Mouse (Mus musculus) 416B (cell line): ENCODE measurements around the gene Nav1.

Experiments used
- DNase-seq: peaks from one replicate; pipeline ENCODE4 v3.0.0; 2011; ENCODE audit warnings: low read depth

Nav1 gene

DNA sequence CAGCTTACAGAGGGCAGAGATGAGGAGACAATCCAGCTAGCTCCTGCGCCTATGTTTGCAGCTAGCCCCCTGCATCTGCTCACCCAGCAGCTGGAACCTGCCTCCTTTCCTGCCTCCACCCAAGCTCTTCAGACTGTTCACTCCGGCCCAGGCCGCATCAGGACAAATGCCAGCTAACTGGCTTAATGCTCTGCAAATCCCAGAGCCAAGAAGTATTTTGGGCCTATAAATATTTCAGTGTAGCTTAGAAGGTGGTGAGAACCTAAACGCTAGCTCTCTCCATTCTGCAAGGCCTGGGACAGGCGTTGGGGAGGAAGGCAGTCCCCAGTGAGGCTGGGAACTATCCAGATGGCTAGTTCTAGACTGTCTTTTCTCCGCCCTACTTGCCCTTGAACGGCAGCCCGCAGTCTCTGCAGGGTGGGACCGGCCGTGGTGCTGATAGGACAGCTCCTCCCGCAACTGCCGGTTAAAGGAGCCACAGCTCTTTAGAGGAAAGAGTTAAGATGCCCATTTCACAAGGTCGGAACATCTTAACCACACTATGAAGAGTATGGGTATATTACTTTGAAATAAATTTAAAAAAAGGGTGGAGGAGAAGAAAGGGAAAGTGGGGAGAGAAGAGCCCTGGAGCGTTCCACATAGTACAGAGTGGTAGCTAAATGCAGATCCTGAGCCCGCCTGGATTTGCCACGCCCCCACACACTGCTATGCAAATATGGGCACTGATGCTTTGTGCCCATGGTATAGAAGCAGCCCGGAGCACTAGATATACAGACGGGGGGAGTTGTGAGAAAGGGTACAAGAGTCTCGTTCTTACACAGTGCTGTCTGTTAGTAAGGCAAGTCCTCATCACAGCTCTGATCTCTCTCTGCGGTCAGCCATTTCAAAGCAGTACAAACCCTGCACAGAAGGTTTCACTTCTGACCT is 8.9 kb upstream of the Nav1 start:
- DNase-seq, result no peak

- DNase-seq, result no peak
Measured at GRCm38 (mm10) chr1:135609621-135610020, 2.5 kb upstream of the Nav1 start.

DNA sequence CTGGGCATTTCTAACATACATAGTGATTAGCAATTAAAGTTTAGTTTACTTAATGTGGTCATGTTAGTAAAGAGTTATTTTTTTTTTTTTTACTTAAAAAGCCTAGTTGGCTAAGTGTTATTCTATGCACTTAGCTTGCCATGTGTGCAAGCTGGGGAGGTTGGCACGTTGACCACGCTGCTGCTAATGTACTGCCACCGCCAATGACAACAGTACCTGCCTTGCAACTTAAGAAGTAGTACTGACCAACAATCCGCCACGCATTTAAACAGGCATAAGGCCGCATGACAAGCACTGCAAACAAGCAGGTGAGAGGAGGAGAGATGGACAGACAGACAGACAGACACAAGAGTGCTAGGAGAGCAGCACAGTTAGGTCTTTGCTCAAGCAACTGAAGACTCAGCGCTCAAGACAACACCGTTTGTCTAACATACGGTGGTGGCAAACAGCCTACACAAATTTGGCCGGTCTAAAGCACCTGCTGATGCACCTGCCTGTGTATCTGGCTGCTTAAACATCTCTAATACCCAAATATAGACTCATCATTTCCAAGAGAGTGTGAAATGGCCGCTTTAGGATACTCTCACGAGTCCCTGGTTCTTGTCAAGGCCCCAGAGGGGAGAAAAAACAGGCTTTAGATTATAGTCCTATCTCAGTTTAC is 610 bp downstream of the Nav1 start:
- no peak for DNase-seq

GRCm38 (mm10) chr1:135605530-135605929 is 1.6 kb downstream of the Nav1 start:
- no peak for DNase-seq

- no peak for DNase-seq
Measured at GRCm38 (mm10) chr1:135604361-135605052, 2.6 kb downstream of the Nav1 start.

GRCm38 (mm10) chr1:135603121-135603870 is 3.8 kb downstream of the Nav1 start:
- DNase-seq, result no peak

DNA sequence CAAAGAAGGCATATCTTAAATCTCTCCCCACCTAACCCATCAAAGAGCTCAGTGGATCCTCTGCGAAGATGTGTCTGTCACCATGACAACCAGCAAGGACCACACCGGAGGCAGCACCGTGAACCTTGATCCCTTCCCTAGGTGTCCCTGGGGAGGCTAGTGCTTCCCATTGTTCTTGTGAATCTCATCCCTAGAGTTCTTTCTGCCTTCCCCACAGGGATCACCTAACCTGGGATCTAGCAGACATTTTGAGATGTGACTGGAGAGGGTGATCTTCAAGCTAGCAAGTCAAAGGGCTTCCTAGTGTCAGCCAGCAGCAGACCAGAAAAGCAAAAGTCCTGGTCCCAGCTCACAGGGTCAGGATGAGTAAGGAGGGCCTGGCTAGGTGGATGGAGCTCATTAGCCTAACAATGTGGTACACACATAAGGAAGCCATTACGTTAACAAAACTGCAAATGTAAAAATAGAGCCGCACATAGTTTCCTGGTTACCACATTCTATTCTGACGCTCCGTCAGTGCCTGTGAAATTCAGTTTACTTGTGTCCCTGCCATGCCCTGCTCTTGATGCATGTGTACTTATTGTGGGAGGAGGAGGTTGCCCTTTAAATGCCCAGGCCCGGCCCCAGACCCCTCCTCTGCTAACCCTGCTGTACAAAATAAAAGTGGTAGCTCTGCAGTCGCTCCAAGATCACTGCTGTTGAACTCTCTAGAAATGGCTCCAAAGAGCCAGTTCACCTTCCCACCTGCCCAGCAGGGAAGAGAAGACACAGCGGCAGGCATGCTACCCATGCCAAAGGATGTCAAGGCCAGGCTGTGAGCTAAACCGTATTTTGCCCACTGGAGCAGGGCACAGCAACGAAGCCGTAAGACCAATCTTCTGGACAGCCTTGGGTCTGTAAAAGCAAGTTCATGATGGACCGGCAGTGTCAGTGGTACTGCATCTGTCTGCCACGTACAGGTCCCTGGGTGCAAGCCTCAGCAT is 6.8 kb downstream of the Nav1 start:
- DNase-seq, result no peak

- DNase-seq, result no peak
Measured at GRCm38 (mm10) chr1:135598251-135598879, 8.7 kb downstream of the Nav1 start.

GRCm38 (mm10) chr1:135594279-135594903 is 12.7 kb downstream of the Nav1 start:
- no peak for DNase-seq

DNA sequence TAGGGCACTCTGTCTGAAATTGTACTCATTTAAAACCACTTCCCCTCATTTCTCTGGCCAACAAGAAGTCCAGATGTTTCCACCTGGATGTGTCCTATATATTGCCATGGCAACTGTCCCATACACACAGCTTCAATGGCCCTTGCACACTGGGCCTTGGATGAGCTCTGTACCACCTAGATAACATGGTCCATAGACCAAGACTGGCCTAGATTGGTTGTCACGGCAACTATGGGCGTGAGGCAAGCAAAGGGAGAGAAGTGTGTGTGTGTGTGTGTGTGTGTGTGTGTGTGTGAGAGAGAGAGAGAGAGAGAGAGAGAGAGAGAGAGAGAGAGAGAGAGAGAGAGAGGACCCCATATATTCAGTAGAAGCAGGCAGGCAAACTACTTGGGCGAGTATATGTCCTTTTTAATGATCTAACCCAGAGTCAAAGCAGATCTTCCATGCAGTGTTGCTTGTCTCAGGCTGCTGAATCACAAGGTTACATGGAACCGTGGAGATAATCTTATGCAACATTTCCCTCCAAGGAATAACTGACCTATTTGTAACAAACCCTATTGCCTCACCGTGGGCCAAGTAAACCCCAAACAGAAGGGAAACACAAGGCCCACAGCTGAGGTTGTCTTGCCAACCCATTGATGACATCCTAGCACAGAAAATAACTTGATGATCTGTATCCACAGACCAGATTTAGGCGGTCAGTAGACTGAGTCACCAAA is 13.4 kb downstream of the Nav1 start:
- DNase-seq, result peak; percentile 89

- no peak for DNase-seq
Measured at GRCm38 (mm10) chr1:135590776-135591175, 16.3 kb downstream of the Nav1 start.

GRCm38 (mm10) chr1:135588973-135589372 is 18.1 kb downstream of the Nav1 start:
- no peak for DNase-seq

DNA sequence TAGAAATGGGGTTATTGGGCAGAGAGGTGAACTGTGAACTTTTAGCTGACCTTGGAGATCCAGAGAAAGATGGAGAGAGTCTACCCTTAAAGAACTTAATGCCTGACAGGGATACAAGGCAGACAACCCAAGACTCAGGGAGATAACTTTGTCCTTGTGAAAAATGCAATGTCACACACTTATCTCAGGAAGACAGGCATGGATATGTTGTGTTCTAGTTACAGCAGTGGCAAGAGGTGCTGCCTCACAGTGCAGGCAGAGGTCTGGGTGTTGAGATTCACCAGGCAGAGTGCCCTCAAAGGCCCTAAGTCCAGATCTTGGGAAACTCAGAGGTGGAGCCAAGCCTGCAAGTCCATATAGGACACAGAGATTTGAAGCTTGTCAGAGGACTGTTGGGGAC is 20.2 kb downstream of the Nav1 start:
- no peak for DNase-seq

DNA sequence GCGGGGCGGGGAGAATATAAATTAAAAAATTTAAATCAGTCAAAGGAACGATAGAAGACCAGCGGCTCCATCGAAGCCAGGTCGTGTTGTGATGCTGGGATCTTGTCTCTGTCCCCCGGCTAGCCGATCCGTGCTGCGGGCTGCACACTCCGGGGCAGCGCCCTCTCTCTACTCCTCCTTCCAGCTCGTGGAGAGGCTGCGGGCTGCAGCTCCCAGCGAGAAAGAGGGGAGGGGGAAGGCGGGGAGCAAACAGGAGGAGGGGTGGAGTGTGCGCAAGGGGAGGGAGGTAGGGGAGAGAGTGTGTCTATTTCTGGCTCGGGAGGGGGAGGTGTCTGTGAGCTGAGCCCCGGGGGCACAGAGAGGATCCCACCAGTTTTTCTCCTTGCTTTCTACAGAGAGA is 21.5 kb downstream of the Nav1 start:
- DNase-seq, result no peak

DNA sequence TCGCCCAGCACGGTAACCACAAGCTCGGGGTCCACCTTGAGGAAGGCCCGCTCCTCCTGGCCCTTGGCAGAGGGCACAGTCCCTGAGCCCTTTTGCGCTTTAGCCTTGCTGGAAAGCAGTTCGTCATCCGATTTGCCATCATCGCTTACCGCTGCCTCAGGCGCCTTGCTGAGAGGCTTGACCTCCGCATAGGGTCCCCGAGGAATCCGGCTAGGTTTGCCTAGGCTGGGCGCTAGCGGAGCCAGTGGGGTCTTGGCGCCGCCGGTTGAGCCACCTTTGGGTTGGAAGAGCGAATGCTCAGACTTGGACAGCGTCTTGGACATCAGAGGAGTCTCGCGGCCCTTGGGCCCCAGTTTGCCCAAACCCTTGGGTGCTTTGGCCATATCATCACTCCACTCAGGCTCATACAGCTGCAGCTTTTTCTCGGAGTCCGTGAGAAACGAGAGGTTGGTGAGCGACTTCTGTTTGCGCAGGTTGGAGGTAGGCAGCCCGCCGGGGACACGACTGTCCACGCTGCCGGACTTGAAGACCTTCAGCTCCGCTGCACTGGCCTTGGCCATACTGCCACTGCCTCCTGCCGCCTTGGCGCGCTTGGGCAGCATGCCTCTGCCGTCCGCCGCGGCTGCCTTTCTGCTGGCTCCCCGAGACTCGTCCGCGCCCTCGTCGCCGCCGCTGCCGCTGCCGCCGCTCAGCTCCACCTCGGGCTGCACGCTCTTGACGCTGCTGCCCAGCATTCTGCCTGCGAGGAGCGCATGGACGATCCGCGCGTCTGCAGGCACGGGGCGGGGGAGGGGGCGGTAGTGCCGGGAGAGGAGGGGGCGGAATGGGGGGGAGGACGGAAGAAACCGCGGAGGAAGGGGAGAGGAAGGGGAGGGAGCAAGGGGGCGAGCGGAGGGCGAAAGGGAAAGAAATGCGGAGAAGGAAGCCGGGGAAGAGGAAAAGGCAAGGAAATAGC is 22.2 kb downstream of the Nav1 start:
- no peak for DNase-seq

DNA sequence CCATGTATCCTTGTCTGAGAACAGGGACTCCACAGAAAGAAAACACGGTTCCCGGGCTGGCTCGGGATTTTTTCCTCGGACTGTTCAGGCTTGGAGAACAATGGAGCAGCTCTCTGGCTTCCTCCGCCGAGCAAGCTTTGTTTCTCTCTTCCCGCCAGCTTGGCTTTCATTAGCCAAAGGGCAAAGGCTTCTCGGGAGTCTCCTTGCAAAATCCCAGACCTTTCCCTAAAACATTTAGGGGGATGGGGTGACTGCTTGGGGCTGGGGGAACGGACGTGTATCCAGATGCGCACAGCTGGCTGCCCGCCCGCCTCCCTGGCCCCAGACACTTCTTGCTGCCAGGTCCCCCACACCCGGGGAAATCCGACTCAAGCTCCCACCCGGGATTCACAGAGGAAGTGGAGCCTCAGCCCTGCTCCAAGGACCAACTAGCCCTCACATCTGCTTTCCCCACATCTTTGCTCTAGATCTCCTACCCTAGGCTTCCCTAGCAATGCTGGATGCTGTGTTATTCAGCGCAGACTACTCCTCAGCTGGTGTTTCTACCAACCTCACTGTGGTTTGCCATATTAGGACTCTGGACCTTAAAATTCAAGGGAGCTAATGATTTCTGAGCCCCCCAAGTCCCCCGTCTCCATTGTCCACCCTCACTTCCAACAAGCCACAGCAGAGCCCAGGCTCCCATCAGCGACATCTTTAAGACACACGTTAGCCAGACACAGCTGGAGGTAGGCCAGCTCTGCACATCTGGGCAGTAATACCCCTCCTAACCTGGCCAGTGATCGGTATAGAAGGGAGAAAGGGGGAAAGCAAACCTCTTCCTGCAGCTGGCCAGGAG is 23.2 kb downstream of the Nav1 start:
- DNase-seq, result no peak

- no peak for DNase-seq
Measured at GRCm38 (mm10) chr1:135583081-135583677, 23.9 kb downstream of the Nav1 start.
